Mouse (Mus musculus): ENCODE results near the gene Pex11g.

- no peak for TF ChIP-seq GATA1 (IDR thresholded peaks at IDR 0.05; ENCODE audit: borderline replicate concordance, low read length)
- no peak for TF ChIP-seq FLI1 (IDR thresholded peaks at IDR 0.05; ENCODE audit: low read length)
Observed at GRCm38 (mm10) chr8:3498583-3498982, 31.1 kb upstream of the Pex11g start.

Data from megakaryocyte, embryonic 14.5 days (primary cell).